Mouse (Mus musculus) mesoderm, embryonic 11.5 days (tissue): ENCODE measurements around the gene 9130008F23Rik.

Experiments used
- DNase-seq: peaks from one replicate; pipeline ENCODE4 v3.0.0-alpha.2; 2012; ENCODE audit warnings: low read depth, low spot score

9130008F23Rik gene

DNA sequence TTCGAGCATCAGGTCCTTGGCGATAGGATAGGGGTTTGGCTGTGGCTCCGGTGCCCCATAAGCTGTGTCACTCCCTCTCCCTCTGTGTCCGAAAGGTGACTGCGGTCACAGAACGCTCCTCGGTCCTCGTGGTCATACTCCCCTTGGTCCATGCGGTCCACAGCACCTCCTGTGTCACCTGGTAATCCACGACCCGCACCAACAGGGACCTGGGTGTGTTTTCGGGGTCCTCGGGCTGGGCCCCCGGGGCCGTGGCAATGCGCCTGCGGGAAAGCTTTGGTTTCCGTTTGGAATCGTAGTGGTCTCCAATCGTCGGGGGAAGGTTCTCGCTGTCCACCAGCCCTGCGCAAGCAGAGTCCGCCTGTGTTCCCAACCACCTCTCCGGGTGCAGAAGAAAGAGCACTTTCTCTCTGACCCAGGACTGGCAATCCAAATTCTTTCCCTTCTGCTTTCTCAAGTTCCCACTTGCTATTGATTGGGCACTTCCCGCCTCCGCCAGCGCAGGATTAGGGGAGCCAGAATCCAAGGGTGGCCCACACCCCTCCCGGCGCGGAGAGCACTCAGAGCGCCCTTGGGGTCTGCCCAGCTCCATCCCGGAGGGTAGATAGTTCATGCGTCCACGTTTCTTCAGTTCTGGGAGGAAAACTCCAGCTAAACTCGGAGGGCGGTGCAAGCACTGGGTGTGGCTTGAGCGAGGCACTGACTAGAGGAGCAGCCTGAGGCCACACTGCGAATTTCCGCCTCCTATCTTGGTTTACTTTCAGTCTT, at the start of gene 9130008F23Rik:
Gene 9130008F23Rik, minus strand, starts transcription at position 636 of the 768 bp plus-strand sequence.
- peak; percentile 39 for DNase-seq

- no peak for DNase-seq
Observed at GRCm38 (mm10) chr17:40915499-40915898, 35.1 kb upstream of the 9130008F23Rik start.

GRCm38 (mm10) chr17:40914250-40914649, 33.9 kb upstream of the 9130008F23Rik start, which contains the start of gene Glyatl3:
Gene Glyatl3, minus strand, starts transcription at chr17:40914350.
- DNase-seq = no peak

DNA sequence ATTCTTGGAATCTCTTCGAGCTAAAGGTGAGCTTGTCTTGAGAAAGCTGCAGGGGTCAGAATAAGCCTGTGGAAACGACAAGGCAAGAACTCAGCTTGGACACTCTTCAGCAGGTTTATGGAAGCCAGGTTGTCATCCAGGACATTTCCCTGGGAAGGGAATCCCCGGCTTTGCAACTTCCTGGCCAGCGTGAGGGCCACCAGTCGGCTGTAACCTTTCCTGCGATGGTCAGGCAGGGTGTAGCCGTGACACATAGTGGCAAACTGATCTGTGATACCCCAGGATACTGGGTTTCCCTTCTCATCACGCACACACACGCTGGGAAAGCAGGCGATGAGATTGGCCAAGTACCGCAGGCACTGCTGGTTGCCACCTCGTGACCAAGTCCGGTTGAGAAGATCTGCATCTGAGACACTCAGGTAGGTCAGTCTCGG, 24.4 kb upstream of the 9130008F23Rik start:
- peak; percentile 4 for DNase-seq

DNA sequence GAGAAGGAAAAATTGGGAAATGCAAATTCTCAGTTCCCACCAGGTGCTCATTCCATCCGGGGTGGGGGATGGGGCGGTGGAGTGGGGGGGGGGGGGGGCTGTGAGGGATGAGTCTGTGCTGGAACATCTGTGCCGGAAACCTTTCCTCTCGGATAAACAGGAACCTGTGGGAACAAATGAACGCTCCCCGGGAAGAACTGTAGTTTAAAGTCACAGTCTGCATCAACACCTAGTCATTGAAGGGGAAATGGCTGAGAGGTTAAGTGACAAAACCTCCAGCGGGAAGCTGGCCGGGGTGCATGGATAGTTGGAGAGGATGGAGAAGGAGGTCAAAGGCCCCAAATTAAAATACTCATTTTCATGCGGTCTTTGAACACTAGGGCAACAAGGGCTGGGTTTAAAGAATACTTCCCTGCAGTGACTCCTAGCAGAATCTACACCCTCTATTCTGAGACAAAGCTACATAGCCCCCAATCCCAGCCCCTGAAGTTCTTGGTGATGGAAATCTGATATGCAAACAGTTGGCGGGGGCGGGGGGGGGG, 23.8 kb upstream of the 9130008F23Rik start:
- no peak for DNase-seq

- no peak for DNase-seq
Observed at GRCm38 (mm10) chr17:40903345-40903744, 23.0 kb upstream of the 9130008F23Rik start.

DNA sequence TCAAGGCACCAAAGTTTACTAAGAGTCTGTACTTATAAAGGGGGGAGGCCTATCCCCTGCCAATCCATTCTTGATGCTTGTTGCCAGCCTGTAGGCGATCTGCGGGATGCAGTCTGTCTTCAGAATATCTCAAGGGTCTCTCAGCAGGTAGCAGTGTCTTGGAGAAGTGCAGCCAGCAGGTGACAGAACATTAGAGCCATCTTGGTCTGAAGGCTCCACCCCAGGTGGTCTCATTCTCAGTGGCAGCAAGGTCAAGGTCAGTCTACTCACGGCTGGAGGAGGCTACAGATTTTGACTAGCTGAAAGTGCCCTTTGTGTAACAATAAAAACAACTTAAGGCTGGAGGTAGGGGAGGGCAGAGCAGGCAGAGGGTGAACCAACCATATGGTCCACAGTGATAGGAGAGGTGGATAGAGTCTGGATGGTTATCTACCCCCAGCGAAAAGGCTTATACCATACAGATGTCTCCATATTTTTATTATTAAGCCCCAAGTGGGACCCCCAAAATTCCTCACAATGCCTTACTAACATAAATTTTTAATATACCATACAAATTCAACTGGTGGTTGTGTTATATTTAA, 19.5 kb upstream of the 9130008F23Rik start:
- DNase-seq = no peak

GRCm38 (mm10) chr17:40896863-40897262, 16.5 kb upstream of the 9130008F23Rik start:
- DNase-seq = no peak

DNA sequence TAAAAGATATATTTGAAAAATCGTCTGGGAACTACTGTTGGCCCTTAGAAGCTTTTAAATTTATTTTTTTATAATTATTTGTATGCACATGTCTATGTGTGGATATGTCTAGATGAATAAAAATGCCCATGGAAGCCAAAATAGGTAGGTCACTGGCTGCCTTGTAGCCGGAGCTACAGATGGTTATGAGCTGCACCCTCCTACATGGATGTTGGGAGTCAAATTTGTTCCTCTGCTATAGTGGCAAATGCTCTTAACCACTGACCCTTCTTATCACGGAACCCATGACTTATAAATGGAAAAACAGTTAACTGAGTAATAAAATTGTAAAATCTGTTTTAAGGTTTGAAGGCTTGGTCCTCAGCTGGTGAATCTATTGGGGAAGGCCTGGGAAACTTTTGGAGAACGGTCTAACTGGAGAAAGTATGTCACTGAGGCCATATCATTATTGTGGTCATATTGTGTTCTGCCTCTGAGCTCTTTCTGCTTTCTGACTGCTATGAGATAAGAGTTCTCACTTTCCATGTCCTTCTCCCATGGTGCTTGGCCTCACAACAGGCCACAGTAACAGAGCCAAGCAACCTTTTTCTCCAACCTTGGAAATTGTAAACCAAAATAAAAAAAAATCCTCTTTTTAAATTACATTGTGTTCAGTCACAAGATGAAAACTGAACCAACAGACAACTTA, 7.6 kb upstream of the 9130008F23Rik start:
- DNase-seq = no peak

DNA sequence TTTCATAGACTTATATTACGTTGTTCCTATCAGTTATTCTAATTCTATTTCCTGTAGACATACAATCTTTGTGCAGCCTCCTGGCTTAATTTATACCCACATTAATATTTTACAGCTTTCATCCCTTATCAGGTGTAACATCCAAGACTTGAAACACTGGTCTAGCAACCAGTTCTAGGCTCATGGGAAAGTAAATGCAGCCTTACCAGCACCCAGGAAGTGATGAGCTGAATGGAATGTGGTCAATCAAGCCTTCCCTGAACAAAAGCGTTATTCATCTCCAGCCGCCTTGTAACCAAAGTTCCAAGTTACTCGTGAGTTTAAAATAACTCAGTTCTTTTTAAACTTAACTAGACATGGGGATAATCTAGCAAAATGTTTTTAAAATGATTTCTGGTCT, 4.8 kb upstream of the 9130008F23Rik start:
- no peak for DNase-seq

GRCm38 (mm10) chr17:40882172-40882571, 1.8 kb upstream of the 9130008F23Rik start:
- DNase-seq = no peak

DNA sequence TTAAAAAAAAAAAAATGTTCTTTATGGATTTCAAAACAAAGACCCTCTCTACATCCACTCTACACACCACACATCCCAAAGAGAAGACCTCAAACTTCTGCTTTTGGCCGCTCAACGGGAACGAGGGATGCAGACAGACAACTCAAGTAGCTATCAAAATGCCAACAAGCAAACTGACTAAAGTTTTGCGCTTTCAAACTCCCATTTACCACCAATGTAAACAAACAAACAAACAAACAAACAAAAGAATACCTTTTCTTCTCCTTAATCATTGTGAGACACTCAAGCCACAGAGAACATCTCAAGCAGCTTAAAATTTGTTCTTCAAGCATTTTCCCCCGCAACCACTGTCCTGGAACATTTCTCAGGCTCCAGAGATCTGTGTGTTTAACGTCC, 833 bp downstream of the 9130008F23Rik start:
- no peak for DNase-seq

DNA sequence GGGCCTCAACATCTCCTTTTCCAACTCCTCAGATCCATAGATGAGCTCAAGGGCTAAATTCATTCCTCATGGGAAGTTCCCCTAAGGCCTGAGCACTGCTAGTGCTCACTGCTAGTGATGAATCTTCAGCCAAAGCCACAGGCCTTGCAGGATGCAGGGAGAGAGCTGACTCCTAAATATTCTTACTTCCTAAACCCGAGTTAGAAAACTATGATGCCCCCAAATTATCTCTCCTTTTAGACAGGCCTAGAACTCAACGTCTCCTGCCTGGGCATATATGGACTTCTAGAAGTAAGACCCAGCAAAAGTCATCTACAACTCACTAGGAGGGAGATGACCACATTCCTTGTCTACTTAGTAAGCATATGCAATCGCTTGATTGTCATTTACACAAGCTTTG, 2.6 kb downstream of the 9130008F23Rik start:
- DNase-seq = no peak

- DNase-seq = no peak
Observed at GRCm38 (mm10) chr17:40875568-40875967, 4.8 kb downstream of the 9130008F23Rik start.

DNA sequence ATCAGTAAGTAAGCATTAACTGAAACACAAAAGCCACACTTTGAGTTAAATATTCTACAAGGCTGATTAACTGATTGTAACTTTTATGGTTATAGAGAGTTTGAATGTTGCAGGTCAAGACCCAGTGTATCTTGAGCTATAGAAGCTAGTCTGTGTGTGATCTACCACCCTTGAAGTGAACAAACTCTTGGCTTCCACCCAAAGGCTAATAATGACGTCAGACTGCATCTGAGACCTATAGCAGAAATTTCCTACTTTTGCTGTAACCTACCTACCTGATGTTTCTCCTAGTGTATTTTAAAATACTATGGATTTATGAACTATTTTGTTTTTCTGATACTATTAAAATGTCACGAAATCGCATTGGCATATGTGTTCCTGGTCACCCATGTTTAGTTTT, 5.7 kb downstream of the 9130008F23Rik start:
- no peak for DNase-seq

GRCm38 (mm10) chr17:40873582-40874011, 6.8 kb downstream of the 9130008F23Rik start:
- peak; percentile 36 for DNase-seq

- DNase-seq = no peak
Observed at GRCm38 (mm10) chr17:40872626-40873025, 7.7 kb downstream of the 9130008F23Rik start.

GRCm38 (mm10) chr17:40868952-40869747, 11.2 kb downstream of the 9130008F23Rik start:
- no peak for DNase-seq

DNA sequence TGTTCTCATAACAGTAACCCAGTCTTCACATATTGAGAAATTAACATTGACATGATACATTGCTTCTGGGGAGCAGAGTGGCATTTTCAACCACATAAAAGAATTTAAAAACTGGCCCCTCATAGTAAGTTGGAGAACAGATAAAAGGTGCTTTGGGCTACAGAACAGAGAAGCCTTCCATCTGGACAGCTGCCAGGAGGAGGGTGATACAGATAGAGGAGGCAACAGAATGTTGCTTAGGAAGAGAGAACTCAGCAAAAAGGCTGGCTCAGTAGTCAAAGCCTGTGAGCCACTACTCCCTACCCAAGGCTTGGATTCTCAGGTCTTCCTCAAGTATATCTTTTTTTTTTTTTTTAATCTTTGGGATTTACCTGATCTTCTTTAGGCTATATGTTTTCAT, 25.3 kb downstream of the 9130008F23Rik start:
- DNase-seq = no peak

GRCm38 (mm10) chr17:40837308-40837707, 43.1 kb downstream of the 9130008F23Rik start:
- peak; percentile 22 for DNase-seq

- no peak for DNase-seq
Observed at GRCm38 (mm10) chr17:40831870-40832269, 48.5 kb downstream of the 9130008F23Rik start.
